Mouse (Mus musculus): ENCODE data around the gene Olfr516. TPM values are rescaled to one million over a fixed set of nuclear protein-coding genes. Genes with fewer than 3 reads are reported as not detected.
"Not testable (repeated sequence)": the region's sequence is repeated elsewhere in the genome, so short reads cannot be mapped to it uniquely, and the experiment has no call there.

Olfr516 gene
- not detected for total RNA-seq (2021)
- long read RNA-seq, experiment 1, result 0 reads
- long read RNA-seq, experiment 2, result 0 reads

- no peak for DNase-seq
- intact Hi-C loops (cut with DNase I; ENCODE audit: low total_unique reads), result no loop called here
Observed at GRCm38 (mm10) chr7:108850429-108850828, at the start of gene Olfr516. Gene Olfr516, minus strand, starts transcription at chr7:108850529.

- DNase-seq, result no peak
- intact Hi-C loops (cut with DNase I; ENCODE audit: low total_unique reads), result no loop called here
Observed at GRCm38 (mm10) chr7:108894320-108894719, 44.0 kb upstream of the Olfr516 start, which contains the start of gene Olfr519. Gene Olfr519, minus strand, starts transcription at chr7:108894420.

GRCm38 (mm10) chr7:108884906-108885305 lies 34.6 kb upstream of the Olfr516 start, which contains the start of gene Olfr518:
Gene Olfr518, minus strand, starts transcription at chr7:108885006.
- intact Hi-C loops (cut with DNase I; ENCODE audit: low total_unique reads), result no loop called here

GRCm38 (mm10) chr7:108872279-108872678 lies 21.9 kb upstream of the Olfr516 start, which contains the start of gene Olfr517:
Gene Olfr517, minus strand, starts transcription at chr7:108872379.
- no peak for DNase-seq
- intact Hi-C loops (cut with DNase I; ENCODE audit: low total_unique reads), result no loop called here

More at GRCm38 (mm10) chr7:108884906-108885305, 34.6 kb upstream of the Olfr516 start, which contains the start of gene Olfr518:
- DNase-seq, result no peak

GRCm38 (mm10) chr7:108825897-108826296 lies 24.4 kb downstream of the Olfr516 start, which contains the start of gene Olfr514:
Gene Olfr514, minus strand, starts transcription at chr7:108825997.
- intact Hi-C loops (cut with DNase I; ENCODE audit: low total_unique reads), result no loop called here
- DNase-seq, result no peak

GRCm38 (mm10) chr7:108814593-108815215 lies 35.6 kb downstream of the Olfr516 start:
- intact Hi-C loops (cut with DNase I; ENCODE audit: low total_unique reads), result loop anchor here (5.0 to 10.0 kb wide), 2 partner anchors 120 to 213 kb away; partner anchors contain the start of genes Eif3f and Nlrp10
- DNase-seq, result not testable (repeated sequence)

- intact Hi-C loops (cut with DNase I; ENCODE audit: low total_unique reads), result no loop called here
- no peak for DNase-seq
Observed at GRCm38 (mm10) chr7:108797205-108797933, 53.0 kb downstream of the Olfr516 start.

Other genes starting within 250 kb of the Olfr516 start
- gene Olfr506, start 239.7 kb downstream of the Olfr516 start, total RNA-seq (2021), result not detected
- not detected for gene Olfr507, start 228.7 kb downstream of the Olfr516 start, total RNA-seq (2021)
- gene Olfr508, start 220.5 kb downstream of the Olfr516 start, total RNA-seq (2021), result not detected
- not detected for gene Olfr509, start 198.6 kb downstream of the Olfr516 start, total RNA-seq (2021)
- not detected for gene Olfr510, start 184.1 kb downstream of the Olfr516 start, total RNA-seq (2021)
- gene Olfr512, start 137.2 kb downstream of the Olfr516 start, total RNA-seq (2021), result not detected
- not detected for gene Olfr513, start 99.6 kb downstream of the Olfr516 start, total RNA-seq (2021)
- gene Olfr514, start 24.5 kb downstream of the Olfr516 start, total RNA-seq (2021), result not detected
- not detected for gene Olfr517, start 21.9 kb upstream of the Olfr516 start, total RNA-seq (2021)
- not detected for gene Olfr518, start 34.5 kb upstream of the Olfr516 start, total RNA-seq (2021)
- gene Olfr519, start 43.9 kb upstream of the Olfr516 start, total RNA-seq (2021), result not detected
- under 1 TPM; 0.66 to 0.70 TPM for gene Nlrp10, start 79.6 kb upstream of the Olfr516 start, total RNA-seq (2021)
- gene Eif3f, start 83.9 kb upstream of the Olfr516 start, total RNA-seq (2021), result 100 to 1,000 TPM in 1 of 2 experiments, 10 to 100 TPM in 1; 98.1 to 105 TPM
- gene Tub, start 99.8 kb upstream of the Olfr516 start, total RNA-seq (2021), result 1 to 10 TPM in 1 of 2 experiments, under 1 TPM in 1; 0.89 to 1.3 TPM
- gene Ric3, start 232.8 kb upstream of the Olfr516 start, total RNA-seq (2021), result 1 to 10 TPM; 1.5 to 1.7 TPM